9 mouse cellular contexts compared by ENCODE assay signal in the genomic region with DNA sequence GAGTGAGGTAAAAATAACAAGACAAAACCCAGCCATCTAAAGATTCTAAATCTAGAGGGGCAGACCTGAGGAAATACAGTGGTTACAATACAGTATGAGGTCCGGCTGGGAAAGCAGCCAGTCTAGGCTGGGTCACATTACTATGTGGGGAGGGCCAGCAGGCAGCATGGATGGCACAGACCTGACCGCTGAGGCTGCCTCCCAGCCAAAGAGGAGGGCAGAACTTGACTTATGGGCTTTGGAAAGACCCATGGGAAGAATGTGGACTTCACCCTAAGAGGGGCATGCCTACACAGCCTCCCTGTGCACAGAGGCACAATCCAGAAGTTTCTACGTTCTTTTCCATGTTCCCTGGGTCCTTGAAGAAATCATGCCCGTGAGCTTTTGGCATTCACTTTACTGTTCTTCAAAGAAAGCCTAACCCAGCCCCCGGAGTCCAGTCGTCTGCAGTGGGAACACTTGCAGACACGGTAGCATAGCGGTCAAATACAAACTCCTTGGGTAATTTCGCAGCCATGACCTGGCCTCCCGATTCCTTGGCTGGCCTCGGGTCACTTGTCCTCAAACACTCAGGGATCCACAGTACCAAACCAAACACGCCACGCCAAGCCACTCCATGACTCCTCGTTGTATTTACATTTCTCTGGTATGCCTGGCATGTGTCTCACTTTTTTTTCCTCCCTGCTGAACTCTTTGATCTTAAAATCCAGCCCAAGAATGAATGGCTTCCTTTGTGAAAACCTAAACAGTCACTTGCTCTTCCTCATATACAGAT.
DNase-seq lines count a peak whose midpoint lies in the region; ATAC-seq lines count a peak whose summit lies in the region.
"Had no signal": no experiment of that assay in that cellular context is flagged by ENCODE, and none has a peak within 500 bp of the region (broad histone marks: within the 10 kb centered on the region; RNA-seq: fewer than 3 reads in every experiment).

No protein-coding gene starts in this region.

- no peak for ATAC-seq in heart, embryonic 15.5 days (replicated peaks; ENCODE audit: insufficient number of reproducible peaks, insufficient read depth, low FRiP score, low read depth)
- no peak for ATAC-seq in embryonic facial prominence, embryonic 12.5 days (ENCODE audit: insufficient number of reproducible peaks, insufficient read depth, low FRiP score, low TSS enrichment)
- ATAC-seq in lung, embryonic 15.5 days (ENCODE audit: borderline replicate concordance, extremely low read depth, low FRiP score, low TSS enrichment) = peak; percentile 89

- no peak overlapping the region for H3K4me3 ChIP-seq in heart, embryonic 15.5 days
- H3K4me3 ChIP-seq in embryonic facial prominence, embryonic 12.5 days = no peak overlapping the region
- no peak overlapping the region for H3K4me3 ChIP-seq in lung, embryonic 15.5 days
- H3K4me3 ChIP-seq: neural tube, embryonic 13.5 days had no signal

- H3K9ac ChIP-seq in heart, embryonic 15.5 days = no peak overlapping the region
- no peak overlapping the region for H3K9ac ChIP-seq in embryonic facial prominence, embryonic 12.5 days
- no peak overlapping the region for H3K9ac ChIP-seq in lung, embryonic 15.5 days
- H3K9ac ChIP-seq: neural tube, embryonic 13.5 days had no signal

- H3K36me3 ChIP-seq in heart, embryonic 15.5 days = no peaks in the 10 kb centered on the region
- H3K36me3 ChIP-seq in embryonic facial prominence, embryonic 12.5 days = no peaks in the 10 kb centered on the region
- no peaks in the 10 kb centered on the region for H3K36me3 ChIP-seq in lung, embryonic 15.5 days
- H3K36me3 ChIP-seq: neural tube, embryonic 13.5 days had no signal

- H3K9me3 ChIP-seq in heart, embryonic 15.5 days (replicated peaks) = no peaks in the 10 kb centered on the region
- H3K9me3 ChIP-seq in embryonic facial prominence, embryonic 12.5 days = no peaks in the 10 kb centered on the region
- H3K9me3 ChIP-seq in lung, embryonic 15.5 days = no peaks in the 10 kb centered on the region
- H3K9me3 ChIP-seq: neural tube, embryonic 13.5 days had no signal

- H3K27ac ChIP-seq in heart, embryonic 15.5 days = peak overlapping the region; percentile 2; the same call in 1 of the 2 replicates
- H3K27ac ChIP-seq in embryonic facial prominence, embryonic 12.5 days = peak overlapping the region; percentile 69; the same call in 1 of the 2 replicates
- H3K27ac ChIP-seq in lung, embryonic 15.5 days = peak overlapping the region; percentile 91
- H3K27ac ChIP-seq: neural tube, embryonic 13.5 days had no signal

- intact Hi-C loops in heart, postnatal 14 days (cut with DNase I) = no loop called here

- 38% methylated on average over 14 of the region's 14 CpGs for WGBS in heart, embryonic 15.5 days
- 26% methylated on average over 14 of the region's 14 CpGs for WGBS in embryonic facial prominence, embryonic 12.5 days
- WGBS in lung, embryonic 15.5 days = 9% methylated on average over 14 of the region's 14 CpGs

- no peak overlapping the region for H3K4me2 ChIP-seq in heart, embryonic 15.5 days
- H3K4me2 ChIP-seq in embryonic facial prominence, embryonic 12.5 days (replicated peaks) = no peak overlapping the region; the same call in 1 of the 2 replicates
- peak overlapping the region; percentile 37 for H3K4me2 ChIP-seq in lung, embryonic 15.5 days
- H3K4me2 ChIP-seq: neural tube, embryonic 13.5 days had no signal

- H3K4me1 ChIP-seq in heart, embryonic 15.5 days (replicated peaks) = peaks cover 18% of the 10 kb centered on the region
- H3K4me1 ChIP-seq in embryonic facial prominence, embryonic 12.5 days = peaks cover 25% of the 10 kb centered on the region
- H3K4me1 ChIP-seq in lung, embryonic 15.5 days = peaks cover 39% of the 10 kb centered on the region

- H3K27me3 ChIP-seq in heart, embryonic 15.5 days = no peaks in the 10 kb centered on the region
- H3K27me3 ChIP-seq in embryonic facial prominence, embryonic 12.5 days = no peaks in the 10 kb centered on the region
- H3K27me3 ChIP-seq in lung, embryonic 15.5 days = no peaks in the 10 kb centered on the region
- H3K27me3 ChIP-seq: neural tube, embryonic 13.5 days had no signal

- DNase-seq in heart, postnatal 14 days = no peak
- peak; percentile 27 for DNase-seq in ZHBTc4 (ENCODE audit: low read depth, low spot score)
- DNase-seq in cerebellum, adult 18-20 months = no peak
- DNase-seq in cerebellum, adult 11-12 months = no peak
- no peak for DNase-seq in testis, postnatal 14 days (ENCODE audit: low spot score)

Comparison
In these comparisons a context has a peak if more than half of its experiments do, and no peak if none do; other contexts are left out.
1. H3K27ac ChIP-seq: peak in every context shown above with its lines; median percentile 91 in lung, embryonic 15.5 days; 69 in embryonic facial prominence, embryonic 12.5 days; 2 in heart, embryonic 15.5 days.